Mouse (Mus musculus): Measurements from ENCODE around the gene T2. TPM values are rescaled to one million over a fixed set of nuclear protein-coding genes. Genes with fewer than 3 reads are reported as not detected.

The T2 gene
- polyA plus RNA-seq, 1 experiment from 2014 or later: 0.88 TPM

- Histone ChIP-seq H3K9me3 (replicated peaks; ENCODE audit: control insufficient read depth, low read length, poor library complexity, severe bottlenecking) (no peaks in the 10 kb centered on the region), H3K27me3 (ENCODE audit: control insufficient read depth, insufficient read depth, low read depth, low read length) (no peaks in the 10 kb centered on the region), H3K4me2 (ENCODE audit: low read length) (no peak overlapping the region), H3K27ac (ENCODE audit: low read length) (no peak overlapping the region), H3K4me1 (ENCODE audit: control insufficient read depth, insufficient read depth, low read length) (peaks cover 9% of the 10 kb centered on the region), H3K36me3 (ENCODE audit: control insufficient read depth, insufficient read depth, low read length) (no peaks in the 10 kb centered on the region), H3K9ac (ENCODE audit: low read depth, low read length) (no peak overlapping the region), H3K4me3 (ENCODE audit: low read depth, low read length) (no peak overlapping the region)
- WGBS: 91% methylated on average over 6 of the region's 6 CpGs
- ATAC-seq: no peak
These were observed 1.7 kb downstream of the T2 start for GRCm38 (mm10) chr17:8357498-8357897.

- peak overlapping the region; percentile 23; the same call in 1 of the 2 replicates for H3K27ac ChIP-seq (ENCODE audit: low read length)
- no peak overlapping the region for H3K4me2 ChIP-seq (ENCODE audit: low read length)
- no peaks in the 10 kb centered on the region for H3K36me3 ChIP-seq (ENCODE audit: control insufficient read depth, insufficient read depth, low read length)
- H3K4me3 ChIP-seq (ENCODE audit: low read depth, low read length): no peak overlapping the region
- H3K27me3 ChIP-seq (ENCODE audit: control insufficient read depth, insufficient read depth, low read depth, low read length): no peaks in the 10 kb centered on the region
- 82% methylated on average over 5 of the region's 5 CpGs for WGBS
- H3K9me3 ChIP-seq (replicated peaks; ENCODE audit: control insufficient read depth, low read length, poor library complexity, severe bottlenecking): no peaks in the 10 kb centered on the region
- ATAC-seq: peak; percentile 15; the same call in 1 of the 2 replicates
- no peak overlapping the region for H3K9ac ChIP-seq (ENCODE audit: low read depth, low read length)
- H3K4me1 ChIP-seq (ENCODE audit: control insufficient read depth, insufficient read depth, low read length): peaks cover 9% of the 10 kb centered on the region
These were observed 5.1 kb downstream of the T2 start for GRCm38 (mm10) chr17:8360876-8361275.

GRCm38 (mm10) chr17:8361281-8362103 lies 5.7 kb downstream of the T2 start:
- H3K27ac ChIP-seq (ENCODE audit: low read length): peak overlapping the region; percentile 40; the same call in 1 of the 2 replicates

GRCm38 (mm10) chr17:8367514-8368480 lies 12.0 kb downstream of the T2 start:
- peak; percentile 79 for ATAC-seq
- Histone ChIP-seq H3K36me3 (ENCODE audit: control insufficient read depth, insufficient read depth, low read length) (no peaks in the 10 kb centered on the region), H3K4me2 (ENCODE audit: low read length) (peak overlapping the region; percentile 54), H3K27me3 (ENCODE audit: control insufficient read depth, insufficient read depth, low read depth, low read length) (no peaks in the 10 kb centered on the region), H3K4me3 (ENCODE audit: low read depth, low read length) (peak overlapping the region; percentile 19), H3K9ac (ENCODE audit: low read depth, low read length) (peak overlapping the region; percentile 71), H3K27ac (ENCODE audit: low read length) (peak overlapping the region; percentile 100), H3K9me3 (replicated peaks; ENCODE audit: control insufficient read depth, low read length, poor library complexity, severe bottlenecking) (no peaks in the 10 kb centered on the region), H3K4me1 (ENCODE audit: control insufficient read depth, insufficient read depth, low read length) (peaks cover 58% of the 10 kb centered on the region)
- WGBS: 5% methylated on average over 20 of the region's 20 CpGs

More at GRCm38 (mm10) chr17:8361281-8362103, 5.7 kb downstream of the T2 start:
- WGBS: 46% methylated on average over 10 of the region's 10 CpGs
- Histone ChIP-seq H3K4me1 (ENCODE audit: control insufficient read depth, insufficient read depth, low read length) (peaks cover 15% of the 10 kb centered on the region), H3K27me3 (ENCODE audit: control insufficient read depth, insufficient read depth, low read depth, low read length) (no peaks in the 10 kb centered on the region), H3K4me2 (ENCODE audit: low read length) (no peak overlapping the region), H3K9ac (ENCODE audit: low read depth, low read length) (no peak overlapping the region), H3K36me3 (ENCODE audit: control insufficient read depth, insufficient read depth, low read length) (no peaks in the 10 kb centered on the region), H3K4me3 (ENCODE audit: low read depth, low read length) (no peak overlapping the region), H3K9me3 (replicated peaks; ENCODE audit: control insufficient read depth, low read length, poor library complexity, severe bottlenecking) (no peaks in the 10 kb centered on the region)
- peak; percentile 73 for ATAC-seq

GRCm38 (mm10) chr17:8368570-8368969 lies 12.8 kb downstream of the T2 start:
- peaks cover 65% of the 10 kb centered on the region for H3K4me1 ChIP-seq (ENCODE audit: control insufficient read depth, insufficient read depth, low read length)
- ATAC-seq: peak; percentile 84
- H3K27ac ChIP-seq (ENCODE audit: low read length): peak overlapping the region; percentile 100
- H3K4me2 ChIP-seq (ENCODE audit: low read length): peak overlapping the region; percentile 50
- H3K9ac ChIP-seq (ENCODE audit: low read depth, low read length): peak overlapping the region; percentile 62
- no peaks in the 10 kb centered on the region for H3K27me3 ChIP-seq (ENCODE audit: control insufficient read depth, insufficient read depth, low read depth, low read length)
- no peaks in the 10 kb centered on the region for H3K9me3 ChIP-seq (replicated peaks; ENCODE audit: control insufficient read depth, low read length, poor library complexity, severe bottlenecking)
- H3K4me3 ChIP-seq (ENCODE audit: low read depth, low read length): peak overlapping the region; percentile 21; the same call in 1 of the 2 replicates
- 2% methylated on average over 8 of the region's 8 CpGs for WGBS
- H3K36me3 ChIP-seq (ENCODE audit: control insufficient read depth, insufficient read depth, low read length): no peaks in the 10 kb centered on the region

- 20% methylated on average over 2 of the region's 2 CpGs for WGBS
- no peak for ATAC-seq
- Histone ChIP-seq H3K27ac (ENCODE audit: low read length) (peak overlapping the region; percentile 100), H3K27me3 (ENCODE audit: control insufficient read depth, insufficient read depth, low read depth, low read length) (no peaks in the 10 kb centered on the region), H3K4me1 (ENCODE audit: control insufficient read depth, insufficient read depth, low read length) (peaks cover 65% of the 10 kb centered on the region), H3K4me2 (ENCODE audit: low read length) (peak overlapping the region; percentile 50), H3K4me3 (ENCODE audit: low read depth, low read length) (no peak overlapping the region), H3K9ac (ENCODE audit: low read depth, low read length) (0 out of 2 replicates have a peak overlapping the region, but pooled peaks have one; percentile 62), H3K36me3 (ENCODE audit: control insufficient read depth, insufficient read depth, low read length) (no peaks in the 10 kb centered on the region), H3K9me3 (replicated peaks; ENCODE audit: control insufficient read depth, low read length, poor library complexity, severe bottlenecking) (no peaks in the 10 kb centered on the region)
These were observed 13.4 kb downstream of the T2 start for GRCm38 (mm10) chr17:8369171-8369570.

- peak overlapping the region; percentile 62; the same call in 1 of the 2 replicates for H3K9ac ChIP-seq (ENCODE audit: low read depth, low read length)
- no peak overlapping the region for H3K4me2 ChIP-seq (ENCODE audit: low read length)
- no peaks in the 10 kb centered on the region for H3K27me3 ChIP-seq (ENCODE audit: control insufficient read depth, insufficient read depth, low read depth, low read length)
- no peaks in the 10 kb centered on the region for H3K36me3 ChIP-seq (ENCODE audit: control insufficient read depth, insufficient read depth, low read length)
- H3K9me3 ChIP-seq (replicated peaks; ENCODE audit: control insufficient read depth, low read length, poor library complexity, severe bottlenecking): no peaks in the 10 kb centered on the region
- no peak for ATAC-seq
- peak overlapping the region; percentile 100 for H3K27ac ChIP-seq (ENCODE audit: low read length)
- H3K4me1 ChIP-seq (ENCODE audit: control insufficient read depth, insufficient read depth, low read length): peaks cover 65% of the 10 kb centered on the region
- 12% methylated on average over 13 of the region's 13 CpGs for WGBS
- H3K4me3 ChIP-seq (ENCODE audit: low read depth, low read length): no peak overlapping the region
These were observed 14.9 kb downstream of the T2 start for GRCm38 (mm10) chr17:8370634-8371229.

- H3K9me3 ChIP-seq (replicated peaks; ENCODE audit: control insufficient read depth, low read length, poor library complexity, severe bottlenecking): no peaks in the 10 kb centered on the region
- H3K4me3 ChIP-seq (ENCODE audit: low read depth, low read length): peak overlapping the region; percentile 34
- H3K27me3 ChIP-seq (ENCODE audit: control insufficient read depth, insufficient read depth, low read depth, low read length): no peaks in the 10 kb centered on the region
- peaks cover 56% of the 10 kb centered on the region for H3K4me1 ChIP-seq (ENCODE audit: control insufficient read depth, insufficient read depth, low read length)
- peak; percentile 77 for ATAC-seq
- no peaks in the 10 kb centered on the region for H3K36me3 ChIP-seq (ENCODE audit: control insufficient read depth, insufficient read depth, low read length)
- peak overlapping the region; percentile 62 for H3K9ac ChIP-seq (ENCODE audit: low read depth, low read length)
- 0% methylated on average over 7 of the region's 7 CpGs for WGBS
- peak overlapping the region; percentile 56 for H3K4me2 ChIP-seq (ENCODE audit: low read length)
- peak overlapping the region; percentile 100 for H3K27ac ChIP-seq (ENCODE audit: low read length)
These were observed 16.0 kb downstream of the T2 start for GRCm38 (mm10) chr17:8371834-8372233.

Data from midbrain, embryonic 16.5 days (tissue).